Comparison of ENCODE assay signal across 8 mouse cellular contexts in genomic region chr6:34995265-34995681, GRCm38 (mm10). TPM values are rescaled to one million over a fixed set of nuclear protein-coding genes. Genes with fewer than 3 reads are reported as not detected.
DNase-seq lines count a peak whose midpoint lies in the region; ATAC-seq and TF ChIP-seq lines count a peak whose summit lies in the region.

No protein-coding gene starts in this region.

- no peaks in the 10 kb centered on the region; the same call in 1 of the 2 replicates for H3K27me3 ChIP-seq in forebrain, embryonic 10.5 days (ENCODE audit: poor library complexity, severe bottlenecking)
- H3K27me3 ChIP-seq in heart, embryonic 15.5 days: peaks cover 16% of the 10 kb centered on the region; the same call in 1 of the 2 replicates
- H3K27me3 ChIP-seq in liver, embryonic 16.5 days (ENCODE audit: control insufficient read depth, insufficient read depth, low read depth, low read length): no peaks in the 10 kb centered on the region
- no peaks in the 10 kb centered on the region; the same call in 1 of the 2 replicates for H3K27me3 ChIP-seq in neural tube, embryonic 13.5 days
- H3K27me3 ChIP-seq in testis, adult 2 months (ENCODE audit: control insufficient read depth, insufficient read depth, low read length): no peaks in the 10 kb centered on the region

- peak overlapping the region; percentile 67 for H3K4me2 ChIP-seq in heart, embryonic 15.5 days
- peak overlapping the region; percentile 60 for H3K4me2 ChIP-seq in liver, embryonic 16.5 days (ENCODE audit: low read depth, low read length)
- peak overlapping the region; percentile 47 for H3K4me2 ChIP-seq in neural tube, embryonic 13.5 days

- peak overlapping the region; percentile 77 for H3K27ac ChIP-seq in forebrain, embryonic 10.5 days
- H3K27ac ChIP-seq in heart, embryonic 15.5 days: no peak overlapping the region
- H3K27ac ChIP-seq in liver, embryonic 16.5 days (ENCODE audit: low read length): no peak overlapping the region
- no peak overlapping the region for H3K27ac ChIP-seq in neural tube, embryonic 13.5 days (replicated peaks)
- H3K27ac ChIP-seq in testis, adult 2 months (ENCODE audit: control insufficient read depth, insufficient read depth, low read depth, low read length): no peak overlapping the region

- WGBS in forebrain, embryonic 10.5 days: 5% methylated on average over 13 of the region's 13 CpGs
- 8% methylated on average over 13 of the region's 13 CpGs for WGBS in heart, embryonic 15.5 days
- 5% methylated on average over 13 of the region's 13 CpGs for WGBS in liver, embryonic 16.5 days (ENCODE audit: insufficient replicate concordance)
- 5% methylated on average over 13 of the region's 13 CpGs for WGBS in neural tube, embryonic 13.5 days

- TF ChIP-seq CTCF in testis, adult 2 months (IDR thresholded peaks at IDR 0.05; ENCODE audit: control insufficient read depth, insufficient read depth, insufficient replicate concordance, low read depth, low read length): peak; percentile 82

- peaks cover 21% of the 10 kb centered on the region for H3K4me1 ChIP-seq in forebrain, embryonic 10.5 days
- H3K4me1 ChIP-seq in heart, embryonic 15.5 days (replicated peaks): peaks cover 16% of the 10 kb centered on the region
- peaks cover 5% of the 10 kb centered on the region for H3K4me1 ChIP-seq in liver, embryonic 16.5 days (ENCODE audit: control insufficient read depth, low read depth, low read length)
- H3K4me1 ChIP-seq in neural tube, embryonic 13.5 days (replicated peaks): peaks cover 6% of the 10 kb centered on the region; the same call in 1 of the 2 replicates
- peaks cover 12% of the 10 kb centered on the region for H3K4me1 ChIP-seq in testis, adult 2 months (ENCODE audit: control insufficient read depth, insufficient read depth, low read length)

- H3K9me3 ChIP-seq in forebrain, embryonic 10.5 days: no peaks in the 10 kb centered on the region
- H3K9me3 ChIP-seq in heart, embryonic 15.5 days (replicated peaks): no peaks in the 10 kb centered on the region
- no peaks in the 10 kb centered on the region for H3K9me3 ChIP-seq in liver, embryonic 16.5 days (replicated peaks; ENCODE audit: control insufficient read depth, low read length)
- H3K9me3 ChIP-seq in neural tube, embryonic 13.5 days: no peaks in the 10 kb centered on the region

- peak overlapping the region; percentile 49 for H3K4me3 ChIP-seq in forebrain, embryonic 10.5 days
- peak overlapping the region; percentile 38 for H3K4me3 ChIP-seq in heart, embryonic 15.5 days
- peak overlapping the region; percentile 25; the same call in 1 of the 2 replicates for H3K4me3 ChIP-seq in liver, embryonic 16.5 days (ENCODE audit: low read depth, low read length)
- 0 out of 2 replicates have a peak overlapping the region, but pooled peaks have one; percentile 13 for H3K4me3 ChIP-seq in neural tube, embryonic 13.5 days
- H3K4me3 ChIP-seq in testis, adult 2 months (ENCODE audit: control insufficient read depth, low read depth, low read length): peak overlapping the region; percentile 63

- peak; percentile 61 for ATAC-seq in heart, embryonic 15.5 days (replicated peaks; ENCODE audit: insufficient number of reproducible peaks, insufficient read depth, low FRiP score, low read depth)
- ATAC-seq in liver, embryonic 16.5 days (ENCODE audit: low read depth): peak; percentile 63
- ATAC-seq in neural tube, embryonic 13.5 days (ENCODE audit: low read depth): peak; percentile 71

- peak; percentile 72 to 81 for DNase-seq in CD8-positive naive resting alpha-beta T cell, adult 2 months (ENCODE audit: low read depth in 2 of 2, low spot score in 2 of 2)
- peak; percentile 87 for DNase-seq in c-Kit-positive CD71-negative TER-119-negative erythroid progenitor cells, embryonic 14.5 days (ENCODE audit: low read depth)
- peak; percentile 86 for DNase-seq in forebrain, embryonic 10.5 days (ENCODE audit: extremely low spot score, low spot score)
- peak; percentile 85 to 91 for DNase-seq in kidney, postnatal 25 days

- H3K36me3 ChIP-seq in forebrain, embryonic 10.5 days (replicated peaks): no peaks in the 10 kb centered on the region
- no peaks in the 10 kb centered on the region for H3K36me3 ChIP-seq in heart, embryonic 15.5 days
- no peaks in the 10 kb centered on the region for H3K36me3 ChIP-seq in liver, embryonic 16.5 days (ENCODE audit: control insufficient read depth, insufficient read depth)
- H3K36me3 ChIP-seq in neural tube, embryonic 13.5 days: no peaks in the 10 kb centered on the region
- H3K36me3 ChIP-seq in testis, adult 2 months (ENCODE audit: control insufficient read depth, insufficient read depth, low read length): no peaks in the 10 kb centered on the region

- no peak for TF ChIP-seq POLR2A in testis, adult 2 months (IDR thresholded peaks at IDR 0.05; ENCODE audit: control insufficient read depth, low read depth, low read length)

- H3K9ac ChIP-seq in heart, embryonic 15.5 days: 0 out of 2 replicates have a peak overlapping the region, but pooled peaks have one; percentile 46
- no peak overlapping the region for H3K9ac ChIP-seq in liver, embryonic 16.5 days (ENCODE audit: low read depth, low read length)
- no peak overlapping the region for H3K9ac ChIP-seq in neural tube, embryonic 13.5 days

RNA-seq across cellular contexts. Expression of gene Slc23a4, which starts 7.1 kb away (rescaled TPM):
- 0.47 and 0.59 TPM in 2 replicates for polyA plus RNA-seq in forebrain, embryonic 10.5 days (2016; fragmentation: Nextera tagmentation; extraction: Ambion mirVana)
- 0.25 and 1.1 TPM in 2 replicates for polyA plus RNA-seq in heart, embryonic 15.5 days (2015; fragmentation: Nextera tagmentation; extraction: Ambion mirVana)
- 0.08 and 0.14 TPM in 2 replicates for polyA plus RNA-seq in liver, embryonic 16.5 days (2015; fragmentation: Nextera tagmentation; extraction: Ambion mirVana)
- 0.56 TPM in 2 replicates for polyA plus RNA-seq in neural tube, embryonic 13.5 days (2015; fragmentation: Nextera tagmentation; extraction: Ambion mirVana)
- 0.30 and 0.78 TPM in 2 replicates for polyA plus RNA-seq in testis, adult 2 months (2012; rRNA removed)

Comparison
In these comparisons a context has a peak if more than half of its experiments do, and no peak if none do; other contexts are left out.
1. H3K4me3 ChIP-seq: peak in every context shown above with its lines; median percentile 63 in testis, adult 2 months; 49 in forebrain, embryonic 10.5 days; 38 in heart, embryonic 15.5 days; 25 in liver, embryonic 16.5 days; 13 in neural tube, embryonic 13.5 days.